Comparison of ENCODE assay signal across 7 mouse cellular contexts in genomic region chr3:14862654-14863021, GRCm38 (mm10). TPM values are rescaled to one million over a fixed set of nuclear protein-coding genes. Genes with fewer than 3 reads are reported as not detected.
DNase-seq lines count a peak whose midpoint lies in the region; ATAC-seq and TF ChIP-seq lines count a peak whose summit lies in the region.

No protein-coding gene starts in this region.

- no peaks in the 10 kb centered on the region for H3K4me1 ChIP-seq in lung, embryonic 14.5 days (ENCODE audit: insufficient read depth)
- peaks cover 14% of the 10 kb centered on the region; the same call in 1 of the 2 replicates for H3K4me1 ChIP-seq in forebrain, postnatal 0 days (ENCODE audit: insufficient read depth)
- 0 out of 2 replicates have a peak, but pooled peaks cover 2% of the 10 kb centered on the region for H3K4me1 ChIP-seq in liver, embryonic 11.5 days (replicated peaks; ENCODE audit: control insufficient read depth, insufficient read depth, low read length)
- H3K4me1 ChIP-seq in stomach, embryonic 15.5 days, result no peaks in the 10 kb centered on the region

- TF ChIP-seq CTCF in lung, embryonic 14.5 days (IDR thresholded peaks at IDR 0.05; ENCODE audit: low read depth), result no peak
- no peak for TF ChIP-seq CTCF in forebrain, postnatal 0 days (IDR thresholded peaks at IDR 0.05; ENCODE audit: low read depth)

- H3K27me3 ChIP-seq in lung, embryonic 14.5 days (ENCODE audit: insufficient read depth, low read length), result no peaks in the 10 kb centered on the region
- no peaks in the 10 kb centered on the region for H3K27me3 ChIP-seq in forebrain, postnatal 0 days (ENCODE audit: insufficient read depth, low read length)
- peaks cover 13% of the 10 kb centered on the region; the same call in 1 of the 2 replicates for H3K27me3 ChIP-seq in liver, embryonic 11.5 days (replicated peaks; ENCODE audit: control insufficient read depth, insufficient read depth, low read length)
- H3K27me3 ChIP-seq in stomach, embryonic 15.5 days (replicated peaks), result no peaks in the 10 kb centered on the region

- DNase-seq in lung, embryonic 14.5 days, result no peak
- DNase-seq in lung, postnatal 10 days, result no peak
- DNase-seq in forebrain, postnatal 0 days, result no peak
- no peak for DNase-seq in liver, embryonic 11.5 days (ENCODE audit: low spot score)
- no peak for DNase-seq in adipocyte (ENCODE audit: low spot score)
- no peak for DNase-seq in urinary bladder, postnatal 10 days (ENCODE audit: low spot score)

- peak; percentile 79 for ATAC-seq in lung, embryonic 14.5 days (ENCODE audit: insufficient read depth)
- peak; percentile 68 for ATAC-seq in forebrain, postnatal 0 days
- ATAC-seq in liver, embryonic 11.5 days (replicated peaks; ENCODE audit: low FRiP score), result peak; percentile 53
- peak; percentile 31; the same call in 1 of the 2 replicates for ATAC-seq in stomach, embryonic 15.5 days (ENCODE audit: insufficient read depth, low FRiP score, low read depth)

- H3K36me3 ChIP-seq in lung, embryonic 14.5 days (ENCODE audit: insufficient read depth), result no peaks in the 10 kb centered on the region
- H3K36me3 ChIP-seq in forebrain, postnatal 0 days (ENCODE audit: insufficient read depth), result no peaks in the 10 kb centered on the region
- H3K36me3 ChIP-seq in liver, embryonic 11.5 days (ENCODE audit: control insufficient read depth, insufficient read depth, low read length), result no peaks in the 10 kb centered on the region
- H3K36me3 ChIP-seq in stomach, embryonic 15.5 days, result no peaks in the 10 kb centered on the region

- H3K4me2 ChIP-seq in lung, embryonic 14.5 days, result peak overlapping the region; percentile 78
- peak overlapping the region; percentile 77 for H3K4me2 ChIP-seq in forebrain, postnatal 0 days (ENCODE audit: low read depth)
- peak overlapping the region; percentile 70 for H3K4me2 ChIP-seq in liver, embryonic 11.5 days
- peak overlapping the region; percentile 61 for H3K4me2 ChIP-seq in stomach, embryonic 15.5 days

- H3K9me3 ChIP-seq in lung, embryonic 14.5 days (ENCODE audit: low read depth, low read length), result no peaks in the 10 kb centered on the region
- no peaks in the 10 kb centered on the region for H3K9me3 ChIP-seq in forebrain, postnatal 0 days (ENCODE audit: low read length)
- no peaks in the 10 kb centered on the region for H3K9me3 ChIP-seq in liver, embryonic 11.5 days (ENCODE audit: control insufficient read depth, low read length)
- no peaks in the 10 kb centered on the region for H3K9me3 ChIP-seq in stomach, embryonic 15.5 days

- 1% methylated on average over 9 of the region's 9 CpGs for WGBS in lung, embryonic 14.5 days
- 0% methylated on average over 9 of the region's 9 CpGs for WGBS in forebrain, postnatal 0 days
- WGBS in liver, embryonic 11.5 days, result 5% methylated on average over 9 of the region's 9 CpGs
- WGBS in stomach, embryonic 15.5 days, result 0% methylated on average over 9 of the region's 9 CpGs

- no peak overlapping the region for H3K27ac ChIP-seq in lung, embryonic 14.5 days (ENCODE audit: low read depth)
- H3K27ac ChIP-seq in forebrain, postnatal 0 days (ENCODE audit: low read depth, low read length), result 0 out of 2 replicates have a peak overlapping the region, but pooled peaks have one; percentile 46
- H3K27ac ChIP-seq in liver, embryonic 11.5 days (ENCODE audit: low read depth, low read length), result no peak overlapping the region
- H3K27ac ChIP-seq in stomach, embryonic 15.5 days, result no peak overlapping the region

- H3K9ac ChIP-seq in lung, embryonic 14.5 days, result peak overlapping the region; percentile 48
- peak overlapping the region; percentile 57 for H3K9ac ChIP-seq in forebrain, postnatal 0 days
- no peak overlapping the region for H3K9ac ChIP-seq in liver, embryonic 11.5 days (ENCODE audit: low read depth, low read length)
- no peak overlapping the region for H3K9ac ChIP-seq in stomach, embryonic 15.5 days

- H3K4me3 ChIP-seq in lung, embryonic 14.5 days (ENCODE audit: low read depth, low read length), result peak overlapping the region; percentile 34
- peak overlapping the region; percentile 40 for H3K4me3 ChIP-seq in forebrain, postnatal 0 days (ENCODE audit: low read depth, low read length)
- H3K4me3 ChIP-seq in liver, embryonic 11.5 days (ENCODE audit: low read depth, low read length), result peak overlapping the region; percentile 25
- peak overlapping the region; percentile 36 for H3K4me3 ChIP-seq in stomach, embryonic 15.5 days (replicated peaks)

RNA-seq across cellular contexts. Expression of gene Car3, which starts 0.7 kb away (rescaled TPM):
- polyA plus RNA-seq in lung, embryonic 14.5 days (2014; fragmentation: Nextera tagmentation; extraction: Ambion mirVana), result 1.6 and 2.9 TPM in 2 replicates
- total RNA-seq in forebrain, postnatal 0 days (2014; rRNA removed), result 1.8 and 2.0 TPM in 2 replicates
- polyA plus RNA-seq in forebrain, postnatal 0 days (2015; fragmentation: Nextera tagmentation; extraction: Ambion mirVana), result 2.6 and 2.8 TPM in 2 replicates
- polyA plus RNA-seq in liver, embryonic 11.5 days (2014; fragmentation: Nextera tagmentation; extraction: Ambion mirVana), result 3.2 and 3.5 TPM in 2 replicates
- polyA plus RNA-seq in stomach, embryonic 15.5 days (2015; fragmentation: Nextera tagmentation; extraction: Ambion mirVana), result 9.5 and 18.3 TPM in 2 replicates

RNA-seq across cellular contexts. Expression of gene Car2, which starts 23.4 kb away (rescaled TPM):
- 365 and 368 TPM in 2 replicates for polyA plus RNA-seq in lung, embryonic 14.5 days (2014; fragmentation: Nextera tagmentation; extraction: Ambion mirVana)
- 17.8 and 43.3 TPM in 2 replicates for total RNA-seq in forebrain, postnatal 0 days (2014; rRNA removed)
- polyA plus RNA-seq in forebrain, postnatal 0 days (2015; fragmentation: Nextera tagmentation; extraction: Ambion mirVana), result 27.8 and 35.5 TPM in 2 replicates
- 1,283 and 1,400 TPM in 2 replicates for polyA plus RNA-seq in liver, embryonic 11.5 days (2014; fragmentation: Nextera tagmentation; extraction: Ambion mirVana)
- 145 and 287 TPM in 2 replicates for polyA plus RNA-seq in stomach, embryonic 15.5 days (2015; fragmentation: Nextera tagmentation; extraction: Ambion mirVana)

RNA-seq across cellular contexts. Expression of gene Car1, which starts 54.5 kb away (rescaled TPM):
- 0.27 TPM in 1 of 2 replicates, not detected in the other for polyA plus RNA-seq in lung, embryonic 14.5 days (2014; fragmentation: Nextera tagmentation; extraction: Ambion mirVana)
- 0.19 TPM in 1 of 2 replicates, not detected in the other for total RNA-seq in forebrain, postnatal 0 days (2014; rRNA removed)
- 0.15 and 0.17 TPM in 2 replicates for polyA plus RNA-seq in forebrain, postnatal 0 days (2015; fragmentation: Nextera tagmentation; extraction: Ambion mirVana)
- 32.0 and 32.9 TPM in 2 replicates for polyA plus RNA-seq in liver, embryonic 11.5 days (2014; fragmentation: Nextera tagmentation; extraction: Ambion mirVana)
- 1.2 and 2.5 TPM in 2 replicates for polyA plus RNA-seq in stomach, embryonic 15.5 days (2015; fragmentation: Nextera tagmentation; extraction: Ambion mirVana)

Comparison
In these comparisons a context has a peak if more than half of its experiments do, and no peak if none do; other contexts are left out.
1. H3K9ac ChIP-seq: peak in lung, embryonic 14.5 days (single experiment) and forebrain, postnatal 0 days (single experiment); none in liver, embryonic 11.5 days (single experiment) and stomach, embryonic 15.5 days (single experiment).
2. Peak in every context shown above with its lines, with median percentiles within 50 percentile points of each other: ATAC-seq, H3K4me2 ChIP-seq and H3K4me3 ChIP-seq.